8 mouse cellular contexts compared by ENCODE assay signal in genomic region chr9:56160341-56161141, GRCm38 (mm10). TPM values are rescaled to one million over a fixed set of nuclear protein-coding genes. Genes with fewer than 3 reads are reported as not detected.
A peak's percentile ranks its signal among the peaks of the same experiment; 100 is the strongest.
DNase-seq lines count a peak whose midpoint lies in the region; ATAC-seq lines count a peak whose summit lies in the region.

No protein-coding gene starts in this region.

- peaks cover 25% of the 10 kb centered on the region for H3K4me1 ChIP-seq in hindbrain, embryonic 14.5 days (replicated peaks; ENCODE audit: control insufficient read depth, insufficient read depth, low read length)

- no peaks in the 10 kb centered on the region for H3K27me3 ChIP-seq in hindbrain, embryonic 14.5 days (ENCODE audit: control insufficient read depth, insufficient read depth, low read length)

- H3K36me3 ChIP-seq in hindbrain, embryonic 14.5 days (replicated peaks; ENCODE audit: control insufficient read depth, insufficient read depth): no peaks in the 10 kb centered on the region

- H3K4me3 ChIP-seq in hindbrain, embryonic 14.5 days (replicated peaks; ENCODE audit: low read length): peak overlapping the region; percentile 91

- H3K27ac ChIP-seq in hindbrain, embryonic 14.5 days: peak overlapping the region; percentile 98

- H3K9me3 ChIP-seq in hindbrain, embryonic 14.5 days (ENCODE audit: control insufficient read depth, low read length): no peaks in the 10 kb centered on the region

- H3K9ac ChIP-seq in hindbrain, embryonic 14.5 days: peak overlapping the region; percentile 99

- under 1% methylated on average over 82 of the region's 82 CpGs for WGBS in hindbrain, embryonic 14.5 days

- peak; percentile 96 for ATAC-seq in hindbrain, embryonic 14.5 days (ENCODE audit: low FRiP score)

- peak overlapping the region; percentile 89 for H3K4me2 ChIP-seq in hindbrain, embryonic 14.5 days (replicated peaks)

- DNase-seq in R1 (ENCODE audit: low read depth, low spot score): peak; percentile 92
- DNase-seq in cerebellum, postnatal 14 days: peak; percentile 89 to 94
- DNase-seq in frontal cortex, postnatal 25 days (ENCODE audit: low spot score in 2 of 2): peak; percentile 83 to 85
- DNase-seq in hindbrain, embryonic 14.5 days (ENCODE audit: low spot score): peak; percentile 94
- peak; percentile 93 for DNase-seq in layer of hippocampus, postnatal 36 days
- DNase-seq in lung, postnatal 25 days (ENCODE audit: low spot score): peak; percentile 85
- peak; percentile 94 for DNase-seq in retina, embryonic 14.5 days (ENCODE audit: low spot score)
- peak; percentile 86 to 89 for DNase-seq in thymus, postnatal 36 days

RNA-seq across cellular contexts. Expression of gene Tspan3, which starts 4.7 kb away (rescaled TPM):
- 605 and 634 TPM in 2 replicates for polyA plus RNA-seq in hindbrain, embryonic 14.5 days (2014; fragmentation: Nextera tagmentation; extraction: Ambion mirVana)
- 100 to 1,000 TPM; 329 to 341 TPM for total RNA-seq in layer of hippocampus, postnatal 36 days (2021)

Comparison
In these comparisons a context has a peak if more than half of its experiments do, and no peak if none do; other contexts are left out.
1. Peak in every context shown above with its lines: DNase-seq, ATAC-seq, H3K4me3 ChIP-seq and H3K27ac ChIP-seq.